Mouse (Mus musculus) embryonic facial prominence, embryonic 11.5 days (tissue): ENCODE measurements around the gene Btbd1. TPM values are rescaled to one million over a fixed set of nuclear protein-coding genes. Genes with fewer than 3 reads are reported as not detected.

Experiments
- ATAC-seq: fragments of 200-750 bp; cut with Nextera tagmentation; replicated peaks from 2 replicates; pipeline ENCODE4 v1.8.0; 2017; ENCODE audit warnings: low read depth; ENCODE audit not compliant: insufficient number of reproducible peaks, low FRiP score, low TSS enrichment
- DNase-seq: peaks from one replicate; pipeline ENCODE4 v3.0.0-alpha.2; 2015; ENCODE audit warnings: low spot score
- H3K27ac ChIP-seq: fragments of 300-500 bp; sonication (generic); replicated peaks from 2 replicates; pipeline ENCODE4 v1.5.1; 2014; ENCODE audit warnings: mild to moderate bottlenecking, low read depth, low read length, control low read depth
- H3K27me3 ChIP-seq: fragments of 300-500 bp; sonication (generic); 2 replicates; pipeline ENCODE4 v1.6.1; 2014; ENCODE audit warnings: mild to moderate bottlenecking, low read length, moderate library complexity, mixed read lengths; ENCODE audit not compliant: control insufficient read depth, insufficient read depth
- H3K36me3 ChIP-seq: fragments of 300-500 bp; sonication (generic); replicated peaks from 2 replicates; pipeline ENCODE4 v1.6.1; 2014; ENCODE audit warnings: low read depth, mild to moderate bottlenecking, low read length, moderate library complexity, mixed read lengths; ENCODE audit not compliant: control insufficient read depth, insufficient read depth
- H3K4me1 ChIP-seq: fragments of 300-500 bp; sonication (generic); 2 replicates; pipeline ENCODE4 v1.6.1; 2014; ENCODE audit warnings: low read length, mixed read lengths; ENCODE audit not compliant: control insufficient read depth, insufficient read depth
- H3K4me2 ChIP-seq: fragments of 300-500 bp; sonication (generic); 2 replicates; pipeline ENCODE4 v1.6.1; 2014; ENCODE audit warnings: low read depth, mild to moderate bottlenecking, control low read depth, low read length, moderate library complexity
- H3K4me3 ChIP-seq: fragments of 300-500 bp; sonication (generic); 2 replicates; pipeline ENCODE4 v1.5.1; 2014; ENCODE audit warnings: low read depth, low read length, control low read depth
- H3K9ac ChIP-seq: fragments of 300-500 bp; sonication (generic); replicated peaks from 2 replicates; pipeline ENCODE4 v1.6.1; 2014; ENCODE audit warnings: mild to moderate bottlenecking, control low read depth, low read length
- H3K9me3 ChIP-seq: fragments of 300-500 bp; sonication (generic); replicated peaks from 2 replicates; pipeline ENCODE4 v1.6.1; 2016; ENCODE audit warnings: mild to moderate bottlenecking, low read length, inconsistent platforms, mixed read lengths; ENCODE audit not compliant: control insufficient read depth
- WGBS: fragments of 180-500 bp; shearing (Covaris S2); extraction: QIAGEN DNeasy Blood & Tissue Kit; methylation state at CpG from one replicate; pipeline ENCODE4 v1.1.7; 2014; 5-methylcytosine and 5-hydroxymethylcytosine counted together
- polyA plus RNA-seq: library from polyadenylated mRNA; unstranded; fragments of >200 nt; fragmentation: Nextera tagmentation; extraction: Ambion mirVana; gene quantifications from 2 replicates; pipeline ENCODE4 v1.2.1, GENCODE M21; 2014

The Btbd1 gene
- polyA plus RNA-seq, 1 experiment from 2014 or later = 92.4 TPM

- no peaks in the 10 kb centered on the region for H3K36me3 ChIP-seq
- no peaks in the 10 kb centered on the region; the same call in 1 of the 2 replicates for H3K4me1 ChIP-seq
- no peak overlapping the region for H3K27ac ChIP-seq
- H3K9me3 ChIP-seq = no peaks in the 10 kb centered on the region
- no peak overlapping the region for H3K9ac ChIP-seq
- 4% methylated on average over 9 of the region's 9 CpGs for WGBS
- peak; percentile 11 for DNase-seq
- H3K27me3 ChIP-seq = peaks cover 8% of the 10 kb centered on the region
- no peak overlapping the region for H3K4me2 ChIP-seq
- ATAC-seq = no peak
- no peak overlapping the region for H3K4me3 ChIP-seq
These were observed 29.0 kb upstream of the Btbd1 start for GRCm38 (mm10) chr7:81858236-81858635.

DNA sequence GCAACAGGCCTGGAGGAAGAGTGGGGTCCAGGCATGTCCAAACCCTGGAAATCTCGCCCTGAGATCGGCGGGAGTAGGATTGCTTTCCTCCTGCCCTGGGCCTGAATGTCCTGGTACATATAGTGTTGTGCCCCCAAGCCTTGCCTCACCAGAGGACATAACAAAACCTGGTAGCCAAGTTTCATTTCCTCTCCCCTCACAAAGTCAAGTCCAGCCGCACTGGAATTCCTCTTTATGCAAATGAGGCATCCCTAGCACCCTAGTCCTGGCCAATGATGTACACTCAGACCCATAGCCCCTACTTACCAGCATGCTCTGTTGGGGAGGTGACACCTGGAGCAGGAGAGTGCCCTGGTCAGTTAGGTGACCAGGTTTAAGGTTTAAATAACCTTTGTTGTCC is 27.0 kb upstream of the Btbd1 start:
- Histone ChIP-seq H3K4me2 (no peak overlapping the region), H3K27me3 (peaks cover 8% of the 10 kb centered on the region), H3K4me3 (no peak overlapping the region), H3K27ac (no peak overlapping the region), H3K9ac (no peak overlapping the region), H3K4me1 (no peaks in the 10 kb centered on the region; the same call in 1 of the 2 replicates), H3K9me3 (no peaks in the 10 kb centered on the region), H3K36me3 (no peaks in the 10 kb centered on the region)
- DNase-seq = no peak
- no peak for ATAC-seq
- 75% methylated on average over 4 of the region's 4 CpGs for WGBS

DNA sequence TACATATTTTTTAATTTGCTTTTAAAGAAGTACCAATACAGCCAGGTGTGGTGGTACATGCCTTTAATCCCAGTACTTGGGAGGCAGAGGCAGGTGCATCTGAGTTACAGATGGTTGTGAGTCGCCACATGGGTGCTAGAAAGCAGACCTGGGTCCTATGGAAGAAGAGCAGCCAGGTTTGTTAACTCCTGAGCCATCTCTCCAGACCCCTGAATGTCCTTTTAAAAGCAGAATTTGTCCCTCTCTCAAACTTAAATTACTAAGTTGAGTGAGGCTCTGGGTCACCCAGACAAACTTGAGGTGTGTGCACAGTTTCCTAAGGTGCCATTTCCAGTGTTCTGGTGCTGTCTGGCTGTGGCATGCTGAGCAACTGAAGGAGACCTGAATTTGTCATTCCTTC is 26.5 kb upstream of the Btbd1 start, which contains the start of gene Gm10160:
TSS of gene Gm10160 (minus strand) at position 101 of the 400 bp plus-strand sequence.
- Histone ChIP-seq H3K4me3 (no peak within 1 kb of the TSS), H3K4me2 (no peak within 1 kb of the TSS), H3K27ac (no peak within 1 kb of the TSS), H3K9ac (no peak within 1 kb of the TSS), H3K36me3 (no peaks in the 10 kb centered on the region), H3K4me1 (no peaks in the 10 kb centered on the region; the same call in 1 of the 2 replicates), H3K9me3 (no peaks in the 10 kb centered on the region), H3K27me3 (peaks cover 8% of the 10 kb centered on the region)
- ATAC-seq = no peak
- 74% methylated on average over 1 of the region's 1 CpGs for WGBS
- no peak for DNase-seq

- 86% methylated on average over 8 of the region's 8 CpGs for WGBS
- no peak for ATAC-seq
These were observed 25.5 kb upstream of the Btbd1 start for GRCm38 (mm10) chr7:81854568-81855307.

DNA sequence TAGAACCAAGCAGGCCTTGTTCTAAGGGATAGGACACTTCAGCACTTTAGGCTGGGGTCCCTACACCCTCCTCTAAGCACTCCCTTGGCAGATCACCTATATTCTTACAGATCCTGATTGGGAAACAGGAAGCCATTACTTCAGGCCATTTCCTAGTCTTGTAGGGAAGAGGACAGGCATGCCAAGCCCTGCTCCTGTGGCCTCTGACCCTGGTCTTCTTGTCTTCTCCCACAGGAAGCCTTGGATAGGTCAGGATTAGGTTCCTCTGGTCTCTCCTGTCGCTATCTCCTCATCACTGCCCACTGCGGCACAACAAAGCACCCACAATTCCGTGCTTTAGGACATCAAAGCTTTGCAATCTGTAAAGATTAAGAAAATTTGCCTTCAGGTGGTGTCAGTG is 22.5 kb upstream of the Btbd1 start:
- no peaks in the 10 kb centered on the region for H3K36me3 ChIP-seq

More at GRCm38 (mm10) chr7:81854568-81855307, 25.5 kb upstream of the Btbd1 start:
- Histone ChIP-seq H3K9ac (no peak overlapping the region), H3K36me3 (no peaks in the 10 kb centered on the region), H3K27ac (no peak overlapping the region), H3K4me3 (no peak overlapping the region), H3K4me1 (no peaks in the 10 kb centered on the region; the same call in 1 of the 2 replicates), H3K9me3 (no peaks in the 10 kb centered on the region), H3K4me2 (no peak overlapping the region), H3K27me3 (peaks cover 8% of the 10 kb centered on the region)
- no peak for DNase-seq

GRCm38 (mm10) chr7:81850171-81850570 is 20.9 kb upstream of the Btbd1 start:
- ATAC-seq (no peak), DNase-seq (no peak)
- Histone ChIP-seq H3K4me3 (no peak overlapping the region), H3K27me3 (no peaks in the 10 kb centered on the region), H3K36me3 (no peaks in the 10 kb centered on the region), H3K27ac (no peak overlapping the region), H3K4me2 (no peak overlapping the region), H3K9me3 (no peaks in the 10 kb centered on the region), H3K9ac (no peak overlapping the region), H3K4me1 (no peaks in the 10 kb centered on the region)
- WGBS = 87% methylated on average over 6 of the region's 6 CpGs

More for the DNA sequence above, 22.5 kb upstream of the Btbd1 start:
- WGBS = 69% methylated on average over 3 of the region's 3 CpGs
- H3K9ac ChIP-seq = no peak overlapping the region
- no peaks in the 10 kb centered on the region for H3K27me3 ChIP-seq
- H3K27ac ChIP-seq = no peak overlapping the region
- ATAC-seq (no peak), DNase-seq (no peak)
- H3K9me3 ChIP-seq = no peaks in the 10 kb centered on the region
- no peak overlapping the region for H3K4me2 ChIP-seq
- H3K4me1 ChIP-seq = no peaks in the 10 kb centered on the region
- no peak overlapping the region for H3K4me3 ChIP-seq

- H3K4me3 ChIP-seq = no peak overlapping the region
These were observed 20.4 kb upstream of the Btbd1 start for GRCm38 (mm10) chr7:81849633-81850032.

DNA sequence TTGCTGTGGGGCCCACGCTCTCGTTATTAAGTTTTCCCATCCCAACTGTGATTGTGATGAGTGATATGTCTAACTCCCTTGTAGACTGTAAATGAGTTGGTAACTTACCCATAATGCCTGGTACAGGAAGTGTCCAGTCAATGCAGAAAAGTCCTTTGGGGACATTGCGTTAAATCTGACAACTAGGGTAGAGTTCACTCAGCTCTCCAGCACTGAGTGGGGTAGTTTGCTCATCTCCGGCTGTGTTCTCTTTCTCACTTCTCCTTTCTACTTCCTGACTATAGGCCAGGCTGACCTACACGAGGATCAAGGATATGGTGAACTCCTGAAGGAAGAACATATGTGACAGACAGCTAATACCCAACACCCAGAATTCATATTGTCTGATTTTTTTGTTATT is 20.0 kb upstream of the Btbd1 start:
- H3K4me3 ChIP-seq = no peak overlapping the region
- no peak overlapping the region for H3K9ac ChIP-seq
- H3K4me2 ChIP-seq = no peak overlapping the region
- no peaks in the 10 kb centered on the region for H3K36me3 ChIP-seq
- ATAC-seq = no peak
- no peaks in the 10 kb centered on the region for H3K4me1 ChIP-seq
- no peaks in the 10 kb centered on the region for H3K9me3 ChIP-seq
- 88% methylated on average over 5 of the region's 5 CpGs for WGBS
- H3K27me3 ChIP-seq = no peaks in the 10 kb centered on the region
- DNase-seq = no peak
- H3K27ac ChIP-seq = no peak overlapping the region

More at GRCm38 (mm10) chr7:81849633-81850032, 20.4 kb upstream of the Btbd1 start:
- DNase-seq = no peak
- Histone ChIP-seq H3K4me1 (no peaks in the 10 kb centered on the region), H3K9me3 (no peaks in the 10 kb centered on the region), H3K27me3 (no peaks in the 10 kb centered on the region), H3K4me2 (no peak overlapping the region), H3K9ac (no peak overlapping the region), H3K36me3 (no peaks in the 10 kb centered on the region), H3K27ac (no peak overlapping the region)
- ATAC-seq = no peak
- WGBS = 92% methylated on average over 7 of the region's 7 CpGs
